Mouse (Mus musculus): ENCODE results near the gene Ncoa1.

- TF ChIP-seq CTCF (IDR thresholded peaks at IDR 0.05; ENCODE audit: borderline replicate concordance, extremely low read depth, insufficient read depth, insufficient read length) (no peak), POLR2A (IDR thresholded peaks at IDR 0.05; ENCODE audit: borderline replicate concordance, extremely low read depth, insufficient read depth, insufficient read length, poor library complexity, severe bottlenecking) (no peak)
Measured at GRCm38 (mm10) chr12:4505298-4505697, 28.3 kb upstream of the Ncoa1 start.
